Mouse (Mus musculus): ENCODE results near the gene Olfr155. TPM values are rescaled to one million over a fixed set of nuclear protein-coding genes. Genes with fewer than 3 reads are reported as not detected.

Olfr155 gene
- total RNA-seq, 4 experiments from 2014 or later, result not detected

DNA sequence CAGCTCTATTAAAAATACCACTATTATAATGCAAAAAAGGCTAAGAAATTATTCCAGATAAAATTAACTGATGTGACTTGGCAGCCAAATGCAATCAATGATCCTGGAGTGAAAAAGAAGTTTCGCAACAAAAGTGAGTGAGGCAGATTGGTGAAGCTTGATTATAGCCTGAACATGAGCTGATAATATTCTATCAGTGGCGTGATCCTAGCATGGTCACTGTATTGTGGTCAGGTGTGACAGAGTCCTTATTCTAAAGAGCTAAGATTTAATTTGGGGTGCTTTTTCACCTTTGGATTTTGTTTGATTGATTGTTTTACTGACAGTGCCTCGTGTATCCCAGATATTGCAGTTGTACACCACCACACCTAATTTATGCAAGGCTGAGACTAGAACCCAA is 39.9 kb downstream of the Olfr155 start:
- DNase-seq (ENCODE audit: low spot score in 2 of 2), result no peak

- DNase-seq (ENCODE audit: low spot score in 2 of 2), result no peak
These were observed 45.8 kb downstream of the Olfr155 start for GRCm38 (mm10) chr4:43897209-43897608.

DNA sequence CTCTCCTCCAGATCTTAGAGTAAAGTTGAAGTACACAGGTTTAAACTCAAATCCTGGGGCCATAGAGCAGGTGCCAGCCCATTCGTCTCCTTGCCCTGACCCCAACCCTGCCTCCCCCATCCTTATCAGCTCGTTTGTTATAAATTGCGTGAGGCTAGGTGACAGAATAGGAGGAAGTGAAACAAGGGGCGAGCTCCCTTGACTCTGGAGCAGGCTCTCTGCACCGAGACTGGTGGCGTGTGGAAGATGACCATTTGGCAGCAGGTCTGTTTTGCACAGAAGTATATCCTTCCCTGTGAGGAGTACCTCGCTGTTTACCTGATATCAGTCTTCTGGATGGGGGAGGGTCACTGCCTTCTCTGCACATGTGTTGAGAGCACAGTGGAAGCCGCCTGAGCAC is 47.8 kb downstream of the Olfr155 start:
- no peak for DNase-seq (ENCODE audit: low spot score in 2 of 2)

DNA sequence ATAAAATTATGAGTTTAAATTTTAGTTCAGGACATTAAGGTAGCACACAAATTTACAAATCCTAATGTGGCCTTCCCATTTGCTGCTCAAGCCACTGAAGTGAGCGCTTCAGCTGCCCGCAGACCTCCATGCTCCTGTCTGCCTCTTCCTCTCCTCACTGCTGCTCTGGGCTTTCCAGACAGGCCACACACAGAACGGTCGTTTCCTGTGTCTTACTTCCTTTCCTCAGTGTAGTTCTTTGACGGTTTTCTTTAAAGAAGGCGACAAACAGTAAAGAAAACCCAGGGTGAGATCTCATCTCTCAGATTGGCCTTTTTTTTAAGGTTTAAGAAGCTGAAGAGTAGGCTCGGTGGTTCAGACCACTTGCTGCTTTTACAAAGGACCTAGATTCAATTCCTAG is 52.3 kb downstream of the Olfr155 start:
- DNase-seq (ENCODE audit: low spot score in 2 of 2), result no peak

GRCm38 (mm10) chr4:43906443-43906842 is 55.1 kb downstream of the Olfr155 start:
- DNase-seq (ENCODE audit: low spot score in 2 of 2), result peak; percentile 22 to 33

Other genes with a start within 250 kb of the Olfr155 start
- 10 to 100 TPM; 31.1 to 40.6 (median 32.6) TPM for gene Npr2, start 219.6 kb upstream of the Olfr155 start, total RNA-seq (2022)
- not detected for gene Spag8, start 198.0 kb upstream of the Olfr155 start, total RNA-seq (2022)
- gene Hint2, start 195.1 kb upstream of the Olfr155 start, total RNA-seq (2022), result 10 to 100 TPM; 46.4 to 48.6 (median 47.3) TPM
- gene Tmem8b, start 182.6 kb upstream of the Olfr155 start, total RNA-seq (2022), result 10 to 100 TPM in 2 of 4 experiments, 1 to 10 TPM in 2; 9.5 to 14.4 (median 10.4) TPM
- under 1 TPM in 3 of 4 experiments, not detected in 1; 0.07 to 0.12 (median 0.11) TPM for gene Fam221b, start 182.4 kb upstream of the Olfr155 start, total RNA-seq (2022)
- gene Olfr70, start 150.8 kb upstream of the Olfr155 start, total RNA-seq (2022), result not detected
- not detected for gene Olfr71, start 141.3 kb upstream of the Olfr155 start, total RNA-seq (2022)
- gene Hrct1, start 124.4 kb upstream of the Olfr155 start, total RNA-seq (2022), result 1 to 10 TPM in 3 of 4 experiments, under 1 TPM in 1; 0.73 to 2.9 (median 1.7) TPM
- gene Spaar, start 121.5 kb upstream of the Olfr155 start, total RNA-seq (2022), result 1 to 10 TPM in 1 of 4 experiments, under 1 TPM in 3; 0.77 to 1.5 (median 0.91) TPM
- gene Olfr159, start 80.6 kb upstream of the Olfr155 start, total RNA-seq (2022), result not detected
- gene Olfr156, start 27.7 kb upstream of the Olfr155 start, total RNA-seq (2022), result not detected
- gene Olfr157, start 11.4 kb upstream of the Olfr155 start, total RNA-seq (2022), result not detected
- 1 to 10 TPM; 1.4 to 2.4 (median 2.0) TPM for gene Reck, start 24.0 kb downstream of the Olfr155 start, total RNA-seq (2022)
- gene Glipr2, start 105.8 kb downstream of the Olfr155 start, total RNA-seq (2022), result 1 to 10 TPM in 2 of 4 experiments, under 1 TPM in 2; 0.58 to 1.8 (median 1.1) TPM
- gene Ccin, start 131.9 kb downstream of the Olfr155 start, total RNA-seq (2022), result not detected
- 10 to 100 TPM; 41.3 to 51.1 (median 46.3) TPM for gene Clta, start 152.9 kb downstream of the Olfr155 start, total RNA-seq (2022)
- gene Gne, start 232.6 kb downstream of the Olfr155 start, total RNA-seq (2022), result 10 to 100 TPM; 10.4 to 15.0 (median 11.0) TPM